Mouse (Mus musculus) E14TG2a.4 (cell line): ENCODE measurements around the gene Tmem120b.
A peak's percentile ranks its signal among the peaks of the same experiment; 100 is the strongest.

Experiments used
- CTCF ChIP-seq: conservative IDR thresholded peaks from 2 replicates; pipeline ENCODE4 v1.5.1; 2014; ENCODE audit warnings: low read length
- NANOG ChIP-seq: IDR thresholded peaks from 2 replicates; pipeline ENCODE4 v1.6.1; 2014; ENCODE audit warnings: borderline replicate concordance, low read length, mixed read lengths

GRCm38 (mm10) chr5:123122181-123122580 lies 54.0 kb downstream of the Tmem120b start:
- TF ChIP-seq CTCF: peak; percentile 79
- TF ChIP-seq NANOG: no peak
